Mouse (Mus musculus) regulatory T cell (primary cell): ENCODE data around the gene Usp34.
"Not testable (repeated sequence)": the region's sequence is repeated elsewhere in the genome, so short reads cannot be mapped to it uniquely, and the experiment has no call there.

ENCODE experiments used
- in situ Hi-C: fragments of 300-600 bp; cut with MboI, MseI; formaldehyde crosslinking; loops from one replicate; pipeline ENCODE4 v1.15.1; 2025; ENCODE audit warnings: high pct_unique_total_duplicates

The Usp34 gene

GRCm38 (mm10) chr11:23332136-23332535 lies 25.4 kb downstream of the Usp34 start:
- in situ Hi-C loops: no loop called here

- in situ Hi-C loops: no loop called here
These were observed 28.5 kb downstream of the Usp34 start for GRCm38 (mm10) chr11:23335160-23335559.

DNA sequence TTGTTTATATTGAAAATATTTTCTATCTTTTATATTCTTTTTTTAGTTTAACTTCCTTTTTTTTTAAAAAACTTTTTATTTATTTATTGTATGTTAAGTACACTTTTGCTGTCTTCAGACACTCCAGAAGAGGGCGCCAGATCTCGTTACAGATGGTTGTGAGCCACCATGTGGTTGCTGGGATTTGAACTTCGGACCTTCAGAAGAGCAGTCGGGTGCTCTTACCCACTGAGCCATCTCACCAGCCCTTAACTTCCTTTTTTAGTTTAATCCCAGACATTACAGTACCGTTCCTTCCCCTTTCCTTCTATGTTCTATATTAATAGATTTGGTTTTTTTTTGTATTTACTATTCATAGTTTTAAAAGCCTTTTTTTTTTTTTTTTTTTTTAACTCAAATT lies 50.5 kb downstream of the Usp34 start:
- in situ Hi-C loops: not testable (repeated sequence)

GRCm38 (mm10) chr11:23359687-23360235 lies 53.1 kb downstream of the Usp34 start:
- in situ Hi-C loops: not testable (repeated sequence)

- in situ Hi-C loops: no loop called here
These were observed 55.6 kb downstream of the Usp34 start for GRCm38 (mm10) chr11:23362305-23362704.

DNA sequence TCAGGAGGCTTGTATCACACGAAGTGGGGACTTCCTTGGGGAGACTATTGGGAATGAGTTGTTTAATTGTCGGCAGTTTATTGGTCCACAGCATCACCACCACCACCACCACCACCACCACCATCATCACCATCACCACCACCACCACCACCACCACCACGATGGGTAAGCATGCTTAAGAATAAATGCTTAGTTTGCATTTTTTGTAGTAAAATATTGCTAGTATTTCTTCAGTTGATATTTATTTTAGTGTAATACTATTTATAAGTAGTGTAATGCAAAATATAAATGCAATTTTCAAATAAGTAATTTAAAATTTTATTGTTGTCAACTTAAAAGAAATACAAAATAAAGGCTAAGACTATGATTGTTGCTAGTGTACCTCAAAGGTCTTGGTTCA lies 57.7 kb downstream of the Usp34 start:
- in situ Hi-C loops: no loop called here

DNA sequence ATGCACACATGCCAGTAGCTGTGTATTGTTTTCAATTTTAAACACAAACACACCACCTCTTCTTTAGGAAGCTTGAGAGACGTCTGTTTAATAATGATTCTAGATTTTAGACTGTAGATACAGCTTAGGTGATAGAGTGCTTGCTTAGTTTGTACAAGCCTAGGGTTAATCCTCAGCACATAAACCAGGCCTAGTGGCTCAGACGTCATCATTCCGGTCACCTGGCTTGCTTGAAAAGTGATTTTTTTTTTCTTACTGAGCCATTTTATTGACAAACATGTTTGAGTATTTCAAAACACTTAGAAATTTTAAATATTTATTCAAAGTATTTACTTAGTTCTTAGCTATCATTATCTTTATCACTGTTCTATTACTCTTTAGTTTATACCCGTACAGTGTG lies 65.3 kb downstream of the Usp34 start:
- in situ Hi-C loops: no loop called here

- in situ Hi-C loops: no loop called here
These were observed 65.8 kb downstream of the Usp34 start for GRCm38 (mm10) chr11:23372490-23372889.

- in situ Hi-C loops: no loop called here
These were observed 73.4 kb downstream of the Usp34 start for GRCm38 (mm10) chr11:23380055-23380454.

GRCm38 (mm10) chr11:23380595-23380994 lies 73.9 kb downstream of the Usp34 start:
- in situ Hi-C loops: no loop called here

GRCm38 (mm10) chr11:23382787-23383186 lies 76.1 kb downstream of the Usp34 start:
- in situ Hi-C loops: no loop called here

DNA sequence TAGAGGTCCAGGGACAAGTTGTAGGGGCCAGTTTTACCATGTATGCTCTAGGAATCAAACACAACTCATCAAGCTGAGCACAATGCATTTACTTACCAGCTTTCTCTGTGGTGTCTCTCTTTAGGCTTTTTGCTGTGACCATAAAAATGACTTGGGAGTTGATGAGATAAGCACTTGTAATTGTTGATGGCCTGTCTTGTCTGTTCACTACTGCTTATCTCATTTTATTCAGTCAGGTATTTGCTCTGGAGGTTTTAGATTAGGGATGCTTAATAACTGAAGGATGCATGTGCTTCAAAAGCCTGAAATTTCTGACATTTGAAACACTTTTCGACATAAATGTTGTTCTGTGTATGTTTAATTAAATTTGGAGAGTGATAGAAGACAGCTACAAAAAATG lies 83.0 kb downstream of the Usp34 start:
- in situ Hi-C loops: loop anchor here (5.0 kb wide), 1 partner anchor 33 kb away; no protein-coding TSS in a partner anchor

GRCm38 (mm10) chr11:23392567-23392966 lies 85.9 kb downstream of the Usp34 start:
- in situ Hi-C loops: no loop called here

DNA sequence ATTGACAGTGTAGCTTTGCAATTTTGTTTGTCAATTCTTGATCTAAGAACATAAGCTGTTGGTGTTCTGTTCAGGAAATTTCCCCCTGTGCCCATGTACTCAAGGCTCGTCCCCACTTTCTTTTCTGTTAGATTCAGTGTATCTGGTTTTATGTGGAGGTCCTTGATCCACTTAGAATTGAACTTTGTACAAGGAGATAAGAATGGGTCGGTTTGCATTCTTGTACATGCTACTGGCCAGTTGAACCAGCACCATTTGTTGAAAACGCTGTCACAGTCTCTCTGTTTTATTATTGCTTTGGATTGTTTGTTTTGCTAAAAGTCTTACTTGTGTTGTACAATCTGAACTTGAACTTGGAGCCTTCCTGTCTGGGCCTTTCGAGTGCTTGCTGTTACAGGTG lies 89.9 kb downstream of the Usp34 start:
- in situ Hi-C loops: loop anchor here (5.0 kb wide), 1 partner anchor 96 kb away; no protein-coding TSS in a partner anchor

DNA sequence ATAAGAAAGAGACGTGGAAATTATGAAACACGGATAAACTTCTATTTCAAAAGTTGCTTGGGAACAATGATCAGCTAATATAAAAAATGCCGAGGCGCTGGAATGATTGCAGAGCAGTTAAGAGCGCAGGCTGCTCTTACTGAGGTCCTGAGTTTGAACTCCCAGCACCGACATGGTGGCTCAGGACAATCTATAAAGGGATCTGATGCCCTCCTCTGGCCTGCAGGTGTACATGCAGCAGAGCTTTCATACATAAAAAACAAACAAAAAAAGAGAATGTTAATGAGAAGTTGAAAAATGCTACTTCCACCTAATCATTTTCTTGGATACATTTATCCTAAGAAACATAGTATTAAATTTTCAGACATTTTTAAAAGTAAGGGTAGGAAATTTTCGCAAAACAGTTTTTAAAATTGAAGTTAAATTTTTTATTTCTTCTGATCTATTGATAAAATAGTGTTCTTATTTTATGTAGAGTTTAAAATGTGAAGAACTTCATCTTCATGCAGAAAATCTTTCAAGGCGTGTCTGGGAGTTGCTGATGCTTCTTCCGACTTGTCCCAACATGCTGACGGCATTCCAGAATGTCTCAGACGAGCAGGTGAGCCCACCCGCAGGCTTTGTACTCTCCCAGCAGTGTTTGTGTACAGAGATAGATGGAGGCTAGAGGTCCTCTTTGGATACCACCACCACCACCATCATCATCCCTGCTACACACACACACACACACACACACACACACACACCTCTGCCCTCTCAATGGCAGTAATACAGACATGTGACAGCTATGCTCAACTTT lies 94.5 kb downstream of the Usp34 start:
- in situ Hi-C loops: no loop called here

DNA sequence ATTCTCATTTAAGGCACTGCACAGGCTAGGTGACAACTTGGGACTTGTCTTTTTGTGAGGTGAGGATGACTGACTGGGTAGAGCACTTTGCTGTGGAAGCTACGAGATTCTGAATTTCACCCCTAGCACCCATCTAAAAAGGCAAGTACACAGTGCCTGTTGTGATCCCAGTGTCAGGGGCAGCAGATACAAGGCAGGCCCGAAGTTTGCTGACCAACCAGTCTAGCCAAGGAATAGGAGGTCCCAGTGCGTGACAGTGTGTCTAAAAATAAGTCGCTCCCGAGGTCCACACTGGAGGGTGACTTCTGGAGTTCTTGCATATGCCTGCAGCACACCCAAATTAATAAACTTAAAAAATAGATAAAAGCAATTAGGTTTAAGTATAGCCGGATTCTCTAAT lies 121.6 kb downstream of the Usp34 start:
- in situ Hi-C loops: no loop called here

DNA sequence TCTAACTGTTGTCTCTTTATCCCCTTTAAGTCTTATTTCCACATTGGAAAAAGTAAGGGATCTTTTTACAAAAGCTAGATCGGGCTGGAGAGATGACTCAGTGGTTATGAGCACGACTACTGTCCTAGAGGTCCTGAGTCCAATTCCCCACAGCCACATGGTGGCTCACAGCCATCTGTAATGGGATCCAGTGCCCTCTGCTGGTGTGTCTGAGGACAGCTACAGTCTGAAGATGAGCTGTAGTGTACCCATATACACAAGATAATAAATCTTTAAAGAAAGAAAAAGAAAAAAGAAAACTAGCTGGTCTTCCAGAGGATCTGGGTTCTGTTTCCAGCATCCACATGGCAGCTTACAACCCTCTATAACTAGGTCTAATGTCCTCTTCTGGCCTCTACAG lies 123.3 kb downstream of the Usp34 start:
- in situ Hi-C loops: no loop called here

GRCm38 (mm10) chr11:23436076-23436475 lies 129.4 kb downstream of the Usp34 start:
- in situ Hi-C loops: no loop called here

DNA sequence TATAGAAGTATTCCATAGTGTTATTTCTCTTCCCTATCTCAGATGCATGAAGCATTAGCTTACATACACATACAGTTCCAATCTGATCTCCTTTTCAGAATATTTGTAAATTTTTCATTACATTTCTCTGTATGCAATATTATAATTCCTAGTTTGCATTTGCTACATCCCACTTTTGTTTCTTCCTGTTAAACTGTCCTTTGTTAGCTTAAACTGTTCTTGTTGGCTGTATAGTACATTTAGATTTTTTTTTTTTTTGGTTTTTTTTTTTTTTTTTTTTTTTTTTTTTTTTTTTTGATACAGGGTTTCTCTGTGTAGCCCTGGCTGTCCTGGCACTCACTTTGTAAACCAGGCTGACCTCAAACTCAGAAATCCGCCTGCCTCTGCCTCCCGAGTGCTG lies 159.2 kb downstream of the Usp34 start:
- in situ Hi-C loops: not testable (repeated sequence)

- in situ Hi-C loops: loop anchor here (5.0 to 10.0 kb wide), 2 partner anchors 93 to 395 kb away; no protein-coding TSS in a partner anchor
These were observed 183.3 kb downstream of the Usp34 start for GRCm38 (mm10) chr11:23489955-23490354.

DNA sequence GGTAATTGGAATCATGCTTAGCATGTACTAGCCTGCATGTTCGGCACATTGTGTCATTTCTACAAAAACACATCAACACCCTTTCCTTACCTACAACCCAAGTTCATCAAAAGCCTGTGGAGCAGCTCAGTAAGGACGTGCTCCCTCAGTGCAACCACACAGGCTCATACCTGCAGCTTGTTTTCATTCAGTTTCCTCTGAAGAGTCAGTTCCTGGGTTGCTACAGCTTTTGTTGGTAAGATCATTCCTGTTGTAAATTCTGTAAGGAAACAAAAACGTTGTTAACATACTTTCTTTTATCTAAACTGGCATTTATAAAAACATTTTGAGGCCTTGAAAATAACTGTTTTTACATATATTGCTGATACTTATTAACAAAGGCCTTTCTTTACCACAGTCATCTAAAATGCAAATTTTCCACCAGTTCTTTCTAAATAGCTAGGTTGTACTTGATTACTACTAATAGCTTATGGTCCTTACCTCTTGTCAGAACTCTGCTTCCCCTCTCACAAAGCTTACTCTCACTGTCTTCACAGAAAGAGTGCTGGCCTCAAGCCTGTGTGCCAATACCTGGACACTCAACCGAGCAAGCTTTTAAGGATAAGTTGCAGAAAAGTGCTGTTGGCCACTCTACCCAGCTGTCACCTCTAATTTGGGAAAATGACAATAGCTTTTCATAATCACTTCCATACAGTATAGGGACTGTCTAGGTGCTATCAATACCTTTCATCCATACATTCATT lies 185.5 kb downstream of the Usp34 start:
- in situ Hi-C loops: loop anchor here (5.0 to 10.0 kb wide), 2 partner anchors 95 to 393 kb away; no protein-coding TSS in a partner anchor

GRCm38 (mm10) chr11:23495231-23495630 lies 188.5 kb downstream of the Usp34 start:
- in situ Hi-C loops: loop anchor here (5.0 to 10.0 kb wide), 2 partner anchors 390 to 488 kb away; partner anchors contain the start of gene Fam161a
